Mouse (Mus musculus) bone marrow, adult 2 months (tissue): ENCODE results near the gene Ccdc6.

Experiments used
- CTCF ChIP-seq: fragments of 200-500 bp; IDR thresholded peaks from 2 replicates; pipeline ENCODE4 v1.5.1; 2011; ENCODE audit warnings: low read length, control low read depth; ENCODE audit not compliant: control insufficient read depth, insufficient read depth
- POLR2A ChIP-seq: fragments of 200-500 bp; IDR thresholded peaks from 2 replicates; pipeline ENCODE4 v1.6.1; 2011; ENCODE audit warnings: low read depth, mild to moderate bottlenecking, control low read depth, low read length, borderline replicate concordance; ENCODE audit not compliant: control insufficient read depth

DNA sequence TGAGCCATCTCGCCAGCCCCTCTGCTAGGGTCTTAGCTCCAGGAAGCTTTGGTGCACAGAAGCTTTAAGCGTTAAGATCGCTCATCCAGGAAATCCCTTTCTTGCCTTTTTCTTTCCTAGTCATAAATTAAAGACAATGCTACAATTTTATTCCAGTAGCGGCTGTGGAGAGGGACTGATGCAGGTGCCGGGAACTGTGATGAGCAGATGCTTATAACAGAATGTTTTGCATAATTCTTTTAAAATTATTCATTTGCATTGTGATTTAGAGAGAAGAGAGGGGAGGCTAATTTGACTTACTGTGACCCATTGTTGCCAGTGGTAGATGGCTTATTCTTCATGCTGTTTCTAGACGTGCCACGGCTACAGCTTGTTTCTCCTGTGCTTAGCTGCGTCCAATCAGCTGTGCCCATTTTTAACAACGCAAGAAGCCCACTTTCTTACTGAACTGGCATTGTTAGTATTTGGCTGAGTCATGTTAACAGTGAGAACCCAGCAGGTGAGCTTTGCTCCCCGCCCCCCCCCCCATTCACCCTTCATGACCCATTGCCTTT, 47.2 kb downstream of the Ccdc6 start:
- TF ChIP-seq POLR2A (no peak), CTCF (no peak)
